Mouse (Mus musculus) ES-Bruce4 (cell line): ENCODE measurements around the gene Traf7. TPM values are rescaled to one million over a fixed set of nuclear protein-coding genes. Genes with fewer than 3 reads are reported as not detected.
A peak's percentile ranks its signal among the peaks of the same experiment; 100 is the strongest.

ENCODE experiments used
- H3K27ac ChIP-seq: 2 replicates; pipeline ENCODE4 v1.5.1; 2012; ENCODE audit warnings: low read length, inconsistent platforms; ENCODE audit not compliant: insufficient read depth
- H3K27me3 ChIP-seq: 2 replicates; pipeline ENCODE4 v1.6.1; 2012; ENCODE audit warnings: mild to moderate bottlenecking, low read length, inconsistent platforms; ENCODE audit not compliant: control insufficient read depth, poor library complexity, insufficient read depth, severe bottlenecking
- H3K36me3 ChIP-seq: 2 replicates; pipeline ENCODE4 v1.6.1; 2012; ENCODE audit warnings: inconsistent platforms, mild to moderate bottlenecking, low read length, moderate library complexity; ENCODE audit not compliant: control insufficient read depth, poor library complexity, insufficient read depth, severe bottlenecking
- H3K4me1 ChIP-seq: one replicate; pipeline ENCODE4 v1.8.1; 2011; ENCODE audit warnings: low read length; ENCODE audit not compliant: control insufficient read depth, insufficient read depth
- H3K4me3 ChIP-seq: 2 replicates; pipeline ENCODE4 v1.5.1; 2011; ENCODE audit warnings: low read depth, mild to moderate bottlenecking, low read length
- H3K9ac ChIP-seq: 2 replicates; pipeline ENCODE4 v1.6.1; 2012; ENCODE audit warnings: low read depth, mild to moderate bottlenecking, inconsistent platforms; ENCODE audit not compliant: poor library complexity, severe bottlenecking
- H3K9me3 ChIP-seq: replicated peaks from 2 replicates; pipeline ENCODE4 v1.6.1; 2012; ENCODE audit warnings: mild to moderate bottlenecking, low read length, inconsistent platforms; ENCODE audit not compliant: control insufficient read depth, poor library complexity, insufficient read depth, severe bottlenecking
- CTCF ChIP-seq: IDR thresholded peaks from one replicate; pipeline ENCODE4 v1.8.1; 2011; ENCODE audit warnings: low read depth, low read length
- EP300 ChIP-seq: IDR thresholded peaks from 2 replicates; pipeline ENCODE4 v1.6.1; 2011; ENCODE audit warnings: low read depth, low read length; ENCODE audit not compliant: insufficient read depth
- POLR2A ChIP-seq: IDR thresholded peaks from one replicate; pipeline ENCODE4 v1.8.1; 2011; ENCODE audit warnings: low read length; ENCODE audit not compliant: insufficient read depth
- polyA plus RNA-seq: library from polyadenylated mRNA; stranded (reverse); fragments of >200 nt; gene quantifications from 2 replicates; pipeline ENCODE4 v1.2.4, GENCODE M21; 2011; ENCODE audit warnings: low read depth; ENCODE audit not compliant: missing spikeins, insufficient read depth, insufficient read length

Traf7 gene
- polyA plus RNA-seq, 1 experiment: 145 TPM

DNA sequence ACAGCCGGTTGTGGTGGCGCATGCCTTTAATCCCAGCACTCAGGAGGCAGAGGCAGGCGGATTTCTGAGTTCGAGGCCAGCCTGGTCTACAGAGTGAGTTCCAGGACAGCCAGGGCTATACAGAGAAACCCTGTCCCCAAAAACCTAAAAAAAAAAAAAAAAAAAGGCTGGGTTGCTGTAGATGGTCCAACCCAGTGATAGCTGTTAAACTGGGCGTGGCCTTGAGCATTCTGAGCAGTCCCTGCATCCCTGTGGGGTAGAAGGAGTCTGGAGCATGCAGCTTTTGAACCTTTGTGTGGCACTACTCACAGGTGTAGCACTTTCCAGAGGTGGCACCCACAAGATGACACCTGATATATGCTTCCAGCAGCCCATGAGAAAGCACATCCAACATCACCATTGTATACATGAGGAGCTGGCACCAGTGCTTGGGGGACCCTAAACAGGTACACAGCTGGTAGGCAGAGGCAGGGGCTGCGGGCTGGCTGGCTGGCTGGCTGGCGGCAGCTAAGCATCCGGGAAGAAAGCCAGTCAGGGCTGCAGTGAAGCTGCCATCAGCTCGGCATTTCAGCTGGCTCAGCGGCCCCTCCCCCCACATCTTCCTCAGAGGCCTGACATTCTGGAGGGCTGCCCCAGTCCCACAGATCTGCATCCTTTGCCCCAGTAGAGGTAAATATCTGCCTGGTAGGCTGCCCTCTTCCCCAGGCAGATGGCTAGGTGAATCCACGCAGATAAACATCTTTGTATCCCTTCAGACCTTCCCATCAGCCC lies 42.5 kb downstream of the Traf7 start:
- Histone ChIP-seq H3K27ac (no peak overlapping the region), H3K4me1 (no peaks in the 10 kb centered on the region), H3K27me3 (no peaks in the 10 kb centered on the region), H3K9me3 (no peaks in the 10 kb centered on the region), H3K36me3 (no peaks in the 10 kb centered on the region), H3K4me3 (no peak overlapping the region), H3K9ac (no peak overlapping the region)
- TF ChIP-seq CTCF: no peak
- TF ChIP-seq EP300: no peak
- TF ChIP-seq POLR2A: no peak

DNA sequence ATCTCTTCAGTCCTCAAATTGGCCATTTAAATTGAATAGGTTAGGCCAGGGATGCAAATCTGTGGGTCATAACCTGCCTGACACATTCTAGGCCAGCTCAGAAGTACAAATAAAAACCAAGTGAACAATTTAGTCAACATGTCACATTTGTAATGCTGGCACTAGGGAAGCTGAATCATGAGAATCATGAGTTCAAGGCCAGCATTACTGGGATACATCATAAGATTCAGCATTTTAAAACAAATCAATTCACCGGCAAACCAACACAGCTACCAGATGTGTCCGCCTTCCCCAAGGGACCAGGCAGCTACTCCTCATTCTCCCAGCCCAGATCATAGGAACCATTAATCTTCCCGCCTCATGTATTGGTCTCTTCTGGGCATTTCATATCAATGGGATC lies 44.2 kb downstream of the Traf7 start:
- Histone ChIP-seq H3K4me1 (peaks cover 1% of the 10 kb centered on the region), H3K9me3 (no peaks in the 10 kb centered on the region), H3K27ac (no peak overlapping the region), H3K4me3 (no peak overlapping the region), H3K9ac (no peak overlapping the region), H3K27me3 (no peaks in the 10 kb centered on the region), H3K36me3 (no peaks in the 10 kb centered on the region)
- TF ChIP-seq CTCF (no peak), EP300 (no peak), POLR2A (no peak)

DNA sequence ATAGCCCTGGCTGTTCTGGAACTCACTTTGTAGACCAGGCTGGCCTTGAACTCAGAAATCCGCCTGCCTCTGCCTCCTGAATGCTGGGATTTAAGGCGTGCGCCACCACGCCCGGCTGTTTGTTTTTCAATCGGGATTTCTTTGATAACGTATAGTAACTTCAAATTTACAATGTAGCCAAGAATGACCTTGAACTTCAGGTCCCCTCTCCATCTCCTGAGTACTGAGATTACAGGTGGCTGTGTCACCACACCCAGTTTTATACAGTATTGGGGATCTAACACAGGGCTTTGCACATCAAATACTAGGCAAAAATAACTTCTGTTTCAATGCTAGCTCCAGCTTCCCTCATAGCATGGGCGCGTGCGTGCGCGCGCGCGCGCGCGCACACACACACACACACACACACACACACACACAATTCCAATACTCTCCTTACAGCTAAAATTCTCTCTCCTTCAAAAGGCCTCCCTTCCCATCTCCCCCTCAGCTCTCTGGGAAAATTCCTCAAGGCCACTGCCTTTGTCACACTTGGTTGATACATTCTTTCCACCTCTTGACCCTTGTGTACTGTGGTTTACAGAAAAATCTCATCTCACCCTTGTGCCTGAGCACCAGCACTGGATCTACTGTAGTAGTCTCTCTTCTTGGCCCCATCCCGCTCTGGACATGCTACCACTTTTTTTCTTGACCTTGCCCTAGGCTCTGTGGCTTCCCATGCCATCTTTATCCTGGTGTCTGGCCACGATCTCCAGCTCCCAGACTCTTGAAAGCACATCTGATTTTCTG lies 46.5 kb downstream of the Traf7 start:
- Histone ChIP-seq H3K27me3 (no peaks in the 10 kb centered on the region), H3K4me3 (no peak overlapping the region), H3K9me3 (no peaks in the 10 kb centered on the region), H3K4me1 (peaks cover 1% of the 10 kb centered on the region), H3K27ac (0 out of 2 replicates have a peak overlapping the region, but pooled peaks have one; percentile 26), H3K9ac (no peak overlapping the region), H3K36me3 (0 out of 2 replicates have a peak, but pooled peaks cover 5% of the 10 kb centered on the region)
- TF ChIP-seq EP300 (no peak), POLR2A (no peak), CTCF (no peak)

- H3K27me3 ChIP-seq: no peaks in the 10 kb centered on the region
- H3K36me3 ChIP-seq: peaks cover 5% of the 10 kb centered on the region; the same call in 1 of the 2 replicates
- 0 out of 2 replicates have a peak overlapping the region, but pooled peaks have one; percentile 17 for H3K27ac ChIP-seq
- TF ChIP-seq POLR2A: no peak
- TF ChIP-seq CTCF: peak; percentile 59
- H3K9ac ChIP-seq: peak overlapping the region; percentile 27; the same call in 1 of the 2 replicates
- no peak overlapping the region for H3K4me3 ChIP-seq
- peaks cover 1% of the 10 kb centered on the region for H3K4me1 ChIP-seq
- H3K9me3 ChIP-seq: no peaks in the 10 kb centered on the region
Observed at GRCm38 (mm10) chr17:24480201-24480826, 47.4 kb downstream of the Traf7 start.

- Histone ChIP-seq H3K36me3 (peaks cover 5% of the 10 kb centered on the region; the same call in 1 of the 2 replicates), H3K9ac (peak overlapping the region; percentile 70), H3K4me3 (no peak overlapping the region; the same call in 1 of the 2 replicates), H3K9me3 (no peaks in the 10 kb centered on the region), H3K27ac (no peak overlapping the region), H3K27me3 (no peaks in the 10 kb centered on the region), H3K4me1 (peaks cover 1% of the 10 kb centered on the region)
- TF ChIP-seq CTCF: no peak
- no peak for TF ChIP-seq POLR2A
- TF ChIP-seq EP300: no peak
Observed at GRCm38 (mm10) chr17:24479431-24479830, 48.3 kb downstream of the Traf7 start.
